Mouse (Mus musculus) kidney, embryonic 16.5 days (tissue): Measurements from ENCODE around the gene Cenpv. TPM values are rescaled to one million over a fixed set of nuclear protein-coding genes. Genes with fewer than 3 reads are reported as not detected.

ENCODE experiments used
- polyA plus RNA-seq: library from polyadenylated mRNA; unstranded; fragments of >200 nt; fragmentation: Nextera tagmentation; extraction: Ambion mirVana; gene quantifications from 2 replicates; pipeline ENCODE4 v1.2.1, GENCODE M21; 2015

Gene Cenpv
- polyA plus RNA-seq, 1 experiment from 2014 or later = 17.7 TPM

Other genes with a start within 250 kb of the Cenpv start
- gene Pigl, start 80.8 kb downstream of the Cenpv start, polyA plus RNA-seq = 10.9 and 13.1 TPM in 2 replicates
- 63.2 and 102 TPM in 2 replicates for gene Ncor1, start 80.7 kb downstream of the Cenpv start, polyA plus RNA-seq
- 3,284 and 3,391 TPM in 2 replicates for gene Ubb, start 11.9 kb upstream of the Cenpv start, polyA plus RNA-seq
- 4.6 and 6.6 TPM in 2 replicates for gene Trpv2, start 35.2 kb upstream of the Cenpv start, polyA plus RNA-seq
- gene Lrrc75a, start 109.3 kb upstream of the Cenpv start, polyA plus RNA-seq = 13.8 and 15.6 TPM in 2 replicates
- 66.2 and 68.1 TPM in 2 replicates for gene Mmgt2, start 109.4 kb upstream of the Cenpv start, polyA plus RNA-seq
- gene Zfp287, start 192.6 kb upstream of the Cenpv start, polyA plus RNA-seq = 7.5 and 9.1 TPM in 2 replicates
- gene Gm10428, start 213.8 kb upstream of the Cenpv start, polyA plus RNA-seq = not detected in 2 replicates